Mouse (Mus musculus) liver, embryonic 14.5 days (tissue): ENCODE measurements at regions not wholly inside any gene's neighbourhood (a gene's known extent, or its start where the extent isn't known, plus 50 kb on each side); places are given as distances from the start of the nearest gene placed in this dataset.

Experiments used
- ATAC-seq: fragments of 200-750 bp; cut with Nextera tagmentation; 2 replicates; pipeline ENCODE4 v1.8.0; 2017; ENCODE audit warnings: moderate number of reproducible peaks, mild to moderate bottlenecking, moderate library complexity; ENCODE audit not compliant: insufficient read depth
- DNase-seq, 3 experiments: peaks; one replicate each; pipeline ENCODE4 v3.0.0-alpha.2; 2012 to 2013; ENCODE audit warnings: low read depth in 3 of 3, low spot score in 3 of 3
- H3K27ac ChIP-seq: fragments of 300-500 bp; sonication (generic); 2 replicates; pipeline ENCODE4 v1.5.1; 2014; ENCODE audit warnings: moderate library complexity, mild to moderate bottlenecking, control low read depth, inconsistent platforms
- H3K27me3 ChIP-seq: fragments of 300-500 bp; sonication (generic); 2 replicates; pipeline ENCODE4 v1.6.1; 2014; ENCODE audit warnings: mild to moderate bottlenecking, low read length, moderate library complexity; ENCODE audit not compliant: control insufficient read depth, insufficient read depth
- H3K36me3 ChIP-seq: fragments of 300-500 bp; sonication (generic); replicated peaks from 2 replicates; pipeline ENCODE4 v1.6.1; 2014; ENCODE audit warnings: low read depth; ENCODE audit not compliant: control insufficient read depth, insufficient read depth
- H3K4me1 ChIP-seq, 2 experiments: fragments of 200-500 bp in 1 of 2; fragments of 300-500 bp in 1 of 2; sonication (generic) in 1 of 2; replicated peaks; 2 replicates each; pipeline ENCODE4 v1.6.1; 2012 to 2014; ENCODE audit warnings: antibody characterized with exemption in 1 of 2, inconsistent platforms in 1 of 2, low read length in 1 of 2; ENCODE audit not compliant: control insufficient read depth in 2 of 2, insufficient read depth in 2 of 2
- H3K4me2 ChIP-seq: fragments of 300-500 bp; sonication (generic); 2 replicates; pipeline ENCODE4 v1.6.1; 2014; ENCODE audit warnings: low read depth, mild to moderate bottlenecking, control low read depth, moderate library complexity
- H3K4me3 ChIP-seq, 2 experiments: fragments of 200-500 bp in 1 of 2; fragments of 300-500 bp in 1 of 2; sonication (generic) in 1 of 2; 2 replicates each; pipeline ENCODE4 v1.5.1; 2012 to 2014; ENCODE audit warnings: low read depth in 2 of 2, low read length in 2 of 2, mild to moderate bottlenecking in 2 of 2, control low read depth in 1 of 2, inconsistent platforms in 1 of 2, moderate library complexity in 1 of 2; ENCODE audit not compliant: insufficient read depth in 1 of 2
- H3K9ac ChIP-seq: fragments of 300-500 bp; sonication (generic); replicated peaks from 2 replicates; pipeline ENCODE4 v1.6.1; 2014; ENCODE audit warnings: mild to moderate bottlenecking, control low read depth, moderate library complexity
- H3K9me3 ChIP-seq: fragments of 300-500 bp; sonication (generic); 2 replicates; pipeline ENCODE4 v1.6.1; 2016; ENCODE audit warnings: low read length, mixed read lengths; ENCODE audit not compliant: control insufficient read depth
- CTCF ChIP-seq: IDR thresholded peaks from 2 replicates; pipeline ENCODE4 v1.5.1; 2016; ENCODE audit warnings: antibody characterized with exemption, low read depth, control low read depth
- EP300 ChIP-seq: IDR thresholded peaks from 2 replicates; pipeline ENCODE4 v1.6.1; 2016; ENCODE audit warnings: antibody characterized with exemption, low read depth
- WGBS: fragments of 180-500 bp; shearing (Covaris S2); extraction: QIAGEN DNeasy Blood & Tissue Kit; methylation state at CpG from one replicate; pipeline ENCODE4 v1.1.7; 2014; ENCODE audit not compliant: insufficient replicate concordance; 5-methylcytosine and 5-hydroxymethylcytosine counted together

- ATAC-seq (no peak), DNase-seq (no peak)
- 52% methylated on average over 9 of the region's 9 CpGs for WGBS
- no peak overlapping the region for H3K4me2 ChIP-seq
- TF ChIP-seq EP300 (no peak), CTCF (peak; percentile 77)
- no peak overlapping the region for H3K27ac ChIP-seq
- H3K4me1 ChIP-seq, result no peaks in the 10 kb centered on the region
- no peaks in the 10 kb centered on the region for H3K36me3 ChIP-seq
- no peaks in the 10 kb centered on the region for H3K9me3 ChIP-seq
- no peak overlapping the region for H3K9ac ChIP-seq
- H3K4me3 ChIP-seq, result no peak overlapping the region
- no peaks in the 10 kb centered on the region for H3K27me3 ChIP-seq
Measured at GRCm38 (mm10) chr1:185684638-185685037, 230.0 kb downstream of the Slc30a10 start.

- ATAC-seq (no peak), DNase-seq (no peak)
- no peak overlapping the region for H3K9ac ChIP-seq
- no peaks in the 10 kb centered on the region for H3K9me3 ChIP-seq
- 79% methylated on average over 10 of the region's 10 CpGs for WGBS
- H3K27ac ChIP-seq, result no peak overlapping the region
- H3K4me2 ChIP-seq, result no peak overlapping the region
- H3K4me3 ChIP-seq, result no peak overlapping the region
- H3K27me3 ChIP-seq, result no peaks in the 10 kb centered on the region
- no peaks in the 10 kb centered on the region for H3K4me1 ChIP-seq
- H3K36me3 ChIP-seq, result no peaks in the 10 kb centered on the region
- TF ChIP-seq CTCF, result no peak
- TF ChIP-seq EP300, result no peak
Measured at GRCm38 (mm10) chr1:185688506-185688905, 233.9 kb downstream of the Slc30a10 start.

- TF ChIP-seq CTCF (no peak), EP300 (no peak)
- DNase-seq, result no peak
- Histone ChIP-seq H3K4me2 (no peak overlapping the region), H3K36me3 (no peaks in the 10 kb centered on the region), H3K27me3 (no peaks in the 10 kb centered on the region), H3K4me1 (no peaks in the 10 kb centered on the region), H3K9ac (no peak overlapping the region), H3K9me3 (no peaks in the 10 kb centered on the region), H3K27ac (no peak overlapping the region), H3K4me3 (no peak overlapping the region)
- no peak for ATAC-seq
- 62% methylated on average over 2 of the region's 2 CpGs for WGBS
Measured at GRCm38 (mm10) chr1:185695394-185695793, 240.7 kb downstream of the Slc30a10 start.

GRCm38 (mm10) chr1:185699758-185700157 is 245.1 kb downstream of the Slc30a10 start:
- TF ChIP-seq CTCF, result no peak
- no peak for TF ChIP-seq EP300
- DNase-seq (no peak), ATAC-seq (no peak)
- no peaks in the 10 kb centered on the region for H3K27me3 ChIP-seq
- no peaks in the 10 kb centered on the region for H3K9me3 ChIP-seq
- WGBS, result 58% methylated on average over 6 of the region's 6 CpGs
- H3K4me2 ChIP-seq, result no peak overlapping the region
- H3K36me3 ChIP-seq, result no peaks in the 10 kb centered on the region
- no peak overlapping the region for H3K27ac ChIP-seq
- no peak overlapping the region for H3K4me3 ChIP-seq
- H3K9ac ChIP-seq, result no peak overlapping the region
- no peaks in the 10 kb centered on the region for H3K4me1 ChIP-seq

GRCm38 (mm10) chr1:185726324-185726723 is 271.7 kb downstream of the Slc30a10 start:
- no peaks in the 10 kb centered on the region for H3K9me3 ChIP-seq

More at GRCm38 (mm10) chr1:185726324-185726723, 271.7 kb downstream of the Slc30a10 start:
- Histone ChIP-seq H3K4me2 (no peak overlapping the region), H3K36me3 (no peaks in the 10 kb centered on the region), H3K27ac (no peak overlapping the region), H3K9ac (no peak overlapping the region), H3K27me3 (no peaks in the 10 kb centered on the region), H3K4me3 (no peak overlapping the region), H3K4me1 (peaks cover 13 to 26% of the 10 kb centered on the region in 2 experiments)
- TF ChIP-seq CTCF (no peak), EP300 (no peak)
- 43% methylated on average over 2 of the region's 2 CpGs for WGBS
- no peak for ATAC-seq
- DNase-seq, result no peak
